Comparison of ENCODE assay signal across 23 mouse cellular contexts in the genomic region with DNA sequence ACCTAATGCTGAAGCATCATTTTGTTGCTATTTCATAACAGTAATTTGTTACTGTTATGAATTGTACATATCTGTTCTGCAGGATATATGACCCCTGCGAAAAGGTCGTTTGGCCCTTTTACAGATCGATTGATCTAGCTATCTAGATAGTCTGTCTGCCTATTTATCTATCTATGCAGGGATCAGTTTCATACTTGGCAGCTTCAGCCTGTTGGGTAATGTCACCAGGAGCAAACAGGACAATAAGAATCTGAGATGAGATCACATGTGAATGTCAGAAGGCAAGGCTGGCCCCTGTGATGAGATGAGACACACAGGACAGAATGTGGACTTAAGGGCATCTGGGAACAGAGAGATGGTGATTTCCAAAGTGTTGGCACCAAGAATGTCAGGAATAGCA. TPM values are rescaled to one million over a fixed set of nuclear protein-coding genes. Genes with fewer than 3 reads are reported as not detected.
DNase-seq lines count a peak whose midpoint lies in the region; ATAC-seq and TF ChIP-seq lines count a peak whose summit lies in the region.
"Had no signal": no experiment of that assay in that cellular context is flagged by ENCODE, and none has a peak within 500 bp of the region (broad histone marks: within the 10 kb centered on the region; RNA-seq: fewer than 3 reads in every experiment).

No protein-coding gene starts in this region.

- no peak for TF ChIP-seq EP300 in liver, postnatal 0 days (IDR thresholded peaks at IDR 0.05; ENCODE audit: low read depth)
- TF ChIP-seq EP300 in CH12.LX (IDR thresholded peaks at IDR 0.05; ENCODE audit: low read length) = no peak

- TF ChIP-seq POLR2A in liver, adult 2 months (IDR thresholded peaks at IDR 0.05; ENCODE audit: extremely low read depth, insufficient read depth, low read length) = no peak
- no peak for TF ChIP-seq POLR2A in CH12.LX (IDR thresholded peaks at IDR 0.05; ENCODE audit: low read depth, low read length)
- peak; percentile 17; the same call in 1 of the 2 replicates for TF ChIP-seq POLR2A in embryonic fibroblast, embryonic 13.5 days (IDR thresholded peaks at IDR 0.05; ENCODE audit: low read depth, low read length)

- dilution Hi-C loops in CH12.LX (cut with MboI; ENCODE audit: extremely low pct_ligation_motif_present, extremely low pct_unique_long_range_greater_than_20kb, low sequenced_read_pairs) = no loop called here

- no peak for TF ChIP-seq RAD21 in CH12.LX (IDR thresholded peaks at IDR 0.05; ENCODE audit: low read depth, low read length)

- H3K4me3 ChIP-seq in liver, adult 2 months (ENCODE audit: insufficient read depth, low read depth, low read length) = no peak overlapping the region
- H3K4me3 ChIP-seq in liver, postnatal 0 days (ENCODE audit: low read depth, low read length) = no peak overlapping the region
- H3K4me3 ChIP-seq in CH12.LX (replicated peaks in 1 of 3; ENCODE audit: low read depth in 2 of 3, low read length in 2 of 3, poor library complexity in 1 of 3) = no peak overlapping the region
- no peak overlapping the region for H3K4me3 ChIP-seq in embryonic fibroblast, embryonic 13.5 days (ENCODE audit: insufficient read depth, low read length)
- H3K4me3 ChIP-seq in layer of hippocampus, adult 2 months = no peak overlapping the region
- H3K4me3 ChIP-seq: embryonic facial prominence, embryonic 10.5 days; embryonic facial prominence, embryonic 12.5 days; erythroblast, embryonic 14.5 days; forebrain, embryonic 10.5 days; forebrain, embryonic 12.5 days had no signal

- H3K4me2 ChIP-seq in liver, postnatal 0 days (ENCODE audit: low read depth, low read length) = no peak overlapping the region
- no peak overlapping the region for H3K4me2 ChIP-seq in CH12.LX (ENCODE audit: insufficient read depth, low read depth, poor library complexity, severe bottlenecking)
- H3K4me2 ChIP-seq: embryonic facial prominence, embryonic 12.5 days; forebrain, embryonic 12.5 days had no signal

- H3K9ac ChIP-seq in liver, adult 2 months (ENCODE audit: low read depth, low read length) = no peak overlapping the region
- no peak overlapping the region for H3K9ac ChIP-seq in liver, postnatal 0 days (replicated peaks)
- H3K9ac ChIP-seq in CH12.LX (ENCODE audit: insufficient read depth, low read depth) = no peak overlapping the region
- H3K9ac ChIP-seq: embryonic facial prominence, embryonic 12.5 days; forebrain, embryonic 12.5 days had no signal

- 23% methylated on average over 3 of the region's 3 CpGs for WGBS in liver, adult 2 months
- WGBS in liver, postnatal 0 days (ENCODE audit: insufficient replicate concordance) = 90% methylated on average over 3 of the region's 3 CpGs

- no peak overlapping the region for H3K27ac ChIP-seq in liver, adult 2 months (replicated peaks; ENCODE audit: insufficient read depth, low read depth, low read length)
- no peak overlapping the region for H3K27ac ChIP-seq in liver, postnatal 0 days (ENCODE audit: low read depth)
- H3K27ac ChIP-seq in CH12.LX (ENCODE audit: insufficient read depth, low read depth) = no peak overlapping the region
- H3K27ac ChIP-seq in embryonic fibroblast, embryonic 13.5 days (ENCODE audit: insufficient read depth, low read length) = no peak overlapping the region
- H3K27ac ChIP-seq in layer of hippocampus, adult 2 months = no peak overlapping the region
- H3K27ac ChIP-seq: embryonic facial prominence, embryonic 10.5 days; embryonic facial prominence, embryonic 12.5 days; forebrain, embryonic 10.5 days; forebrain, embryonic 12.5 days had no signal

- no peak for TF ChIP-seq CTCF in liver, adult 2 months (IDR thresholded peaks at IDR 0.05; ENCODE audit: low read depth, low read length)
- TF ChIP-seq CTCF in liver, postnatal 0 days (IDR thresholded peaks at IDR 0.05; ENCODE audit: low read depth) = no peak
- no peak for TF ChIP-seq CTCF in CH12.LX (conservative IDR thresholded peaks at IDR 0.05 in 1 of 2, IDR thresholded peaks at IDR 0.05 in 1 of 2; ENCODE audit: low read depth in 2 of 2, low read length in 2 of 2)
- no peak for TF ChIP-seq CTCF in embryonic fibroblast, embryonic 13.5 days (IDR thresholded peaks at IDR 0.05; ENCODE audit: borderline replicate concordance, insufficient read depth, low read length)
- no peak for TF ChIP-seq CTCF in layer of hippocampus, adult 2 months (conservative IDR thresholded peaks at IDR 0.05)

- H3K9me3 ChIP-seq in liver, postnatal 0 days (ENCODE audit: low read length) = no peaks in the 10 kb centered on the region
- H3K9me3 ChIP-seq in CH12.LX (replicated peaks; ENCODE audit: low read length) = no peaks in the 10 kb centered on the region
- H3K9me3 ChIP-seq: embryonic facial prominence, embryonic 10.5 days; embryonic facial prominence, embryonic 12.5 days; forebrain, embryonic 10.5 days; forebrain, embryonic 12.5 days had no signal

- peaks cover 10% of the 10 kb centered on the region for H3K4me1 ChIP-seq in liver, adult 2 months (ENCODE audit: control insufficient read depth, insufficient read depth, low read length)
- peaks cover 8% of the 10 kb centered on the region for H3K4me1 ChIP-seq in liver, postnatal 0 days (ENCODE audit: insufficient read depth)
- H3K4me1 ChIP-seq in CH12.LX (ENCODE audit: control insufficient read depth in 1 of 2, insufficient read depth in 2 of 2) = peaks cover 5 to 36% of the 10 kb centered on the region in 2 experiments; a peak in 2 of 4 replicates
- peaks cover 7% of the 10 kb centered on the region; the same call in 1 of the 2 replicates for H3K4me1 ChIP-seq in embryonic fibroblast, embryonic 13.5 days (ENCODE audit: control insufficient read depth, insufficient read depth, low read length)

- H3K79me2 ChIP-seq in liver, adult 2 months (ENCODE audit: control insufficient read depth, insufficient read depth, low read length) = no peaks in the 10 kb centered on the region
- H3K79me2 ChIP-seq in CH12.LX (replicated peaks; ENCODE audit: control insufficient read depth, extremely low read depth, insufficient read depth, poor library complexity, severe bottlenecking) = peaks cover 21% of the 10 kb centered on the region

- in situ Hi-C loops in CH12.LX (cut with MboI; ENCODE audit: low pct_ligation_motif_present, low pct_unique_long_range_greater_than_20kb, low sequenced_read_pairs) = no loop called here

- no peaks in the 10 kb centered on the region for H3K36me3 ChIP-seq in liver, adult 2 months (ENCODE audit: control insufficient read depth, insufficient read depth, low read length)
- no peaks in the 10 kb centered on the region for H3K36me3 ChIP-seq in liver, postnatal 0 days (replicated peaks; ENCODE audit: insufficient read depth, low read length)
- H3K36me3 ChIP-seq in CH12.LX (replicated peaks in 1 of 2; ENCODE audit: control insufficient read depth in 1 of 2, insufficient read depth in 1 of 2, low read length in 1 of 2) = peaks cover 0 to 17% of the 10 kb centered on the region in 2 experiments
- H3K36me3 ChIP-seq: embryonic facial prominence, embryonic 12.5 days; forebrain, embryonic 12.5 days had no signal

- no peaks in the 10 kb centered on the region for H3K27me3 ChIP-seq in liver, adult 2 months (ENCODE audit: control insufficient read depth, insufficient read depth, low read length)
- H3K27me3 ChIP-seq in liver, postnatal 0 days (ENCODE audit: insufficient read depth, low read length) = no peaks in the 10 kb centered on the region
- no peaks in the 10 kb centered on the region for H3K27me3 ChIP-seq in CH12.LX (replicated peaks)
- H3K27me3 ChIP-seq: embryonic facial prominence, embryonic 12.5 days; forebrain, embryonic 12.5 days had no signal

- peak; percentile 87 for DNase-seq in liver, adult 2 months (ENCODE audit: extremely low read depth, low read depth, low spot score)
- DNase-seq in liver, postnatal 0 days = no peak
- no peak for DNase-seq in CH12.LX (ENCODE audit: extremely low read depth)
- DNase-seq in layer of hippocampus, adult 2 months (ENCODE audit: low spot score in 2 of 2) = no peak
- DNase-seq: adrenal gland, adult 8-10 months; adrenal gland, postnatal 14 days; adrenal gland, postnatal 36 days; B cell, adult 2 months; cerebellum, adult 11-12 months; cerebellum, adult 2 months; cerebellum, adult 9-10 months; cerebellum, postnatal 10 days; cerebellum, postnatal 25 days had no signal

- no peak for ATAC-seq in liver, postnatal 0 days
- ATAC-seq: CD4-positive, CD25-positive, alpha-beta regulatory T cell, adult 4 months; forebrain, embryonic 14.5 days; forebrain, embryonic 16.5 days had no signal

TF ChIP-seq in CH12.LX, 34 proteins besides CTCF, POLR2A, EP300 and RAD21 (continues in another document):
- TF ChIP-seq PAX5 (IDR thresholded peaks at IDR 0.05; ENCODE audit: low read length) (no peak), ZMIZ1 (IDR thresholded peaks at IDR 0.05; ENCODE audit: low read depth, low read length) (no peak), MAZ (IDR thresholded peaks at IDR 0.05; ENCODE audit: low read depth, low read length) (no peak)

RNA-seq across cellular contexts. Expression of gene Rfc4, which starts 2.8 kb away (rescaled TPM):
- 5.2 and 5.3 TPM in 2 replicates for total RNA-seq in liver, adult 2 months (2014; rRNA removed)
- 0.32 TPM in 1 of 2 replicates, not detected in the other for polyA plus RNA-seq in liver, adult 2 months (2012; rRNA removed)
- polyA plus RNA-seq in liver, postnatal 0 days (2015; fragmentation: Nextera tagmentation; extraction: Ambion mirVana) = 54.3 and 59.4 TPM in 2 replicates
- total RNA-seq in CH12.LX (2012; rRNA removed) = 121 and 125 TPM in 2 replicates
- 191 and 204 TPM in 2 replicates for total RNA-seq in CH12.LX (2014; rRNA removed)
- 74.6 and 91.5 TPM in 2 replicates for polyA plus RNA-seq in CH12.LX (2012; ENCODE audit: insufficient read length, low read depth)
- polyA plus RNA-seq in embryonic fibroblast, embryonic 13.5 days (2011; ENCODE audit: insufficient read length, low read depth, missing spikeins) = 17.6 and 22.3 TPM in 2 replicates
- total RNA-seq in layer of hippocampus, adult 2 months (2021) = 1 to 10 TPM; 4.8 to 5.3 TPM

RNA-seq across cellular contexts. Expression of gene Adipoq, which starts 16.0 kb away (rescaled TPM):
- total RNA-seq in liver, adult 2 months (2014; rRNA removed) = 0.87 and 1.2 TPM in 2 replicates
- polyA plus RNA-seq in liver, adult 2 months (2012; rRNA removed) = 0.09 TPM in 1 of 2 replicates, not detected in the other
- not detected in 2 replicates for polyA plus RNA-seq in liver, postnatal 0 days (2015; fragmentation: Nextera tagmentation; extraction: Ambion mirVana)
- total RNA-seq in CH12.LX (2012; rRNA removed) (0.13 TPM in 1 of 2 replicates, not detected in the other), CH12.LX (2014; rRNA removed) (0.68 and 0.99 TPM in 2 replicates)
- 0.55 and 1.1 TPM in 2 replicates for polyA plus RNA-seq in CH12.LX (2012; ENCODE audit: insufficient read length, low read depth)
- polyA plus RNA-seq in embryonic fibroblast, embryonic 13.5 days (2011; ENCODE audit: insufficient read length, low read depth, missing spikeins) = not detected in 2 replicates
- not detected for total RNA-seq in layer of hippocampus, adult 2 months (2021)
- total RNA-seq: MEL had no signal
- polyA plus RNA-seq: CD4-positive, CD25-positive, alpha-beta regulatory T cell, adult 4 months; embryonic facial prominence, embryonic 10.5 days; embryonic facial prominence, embryonic 12.5 days; erythroblast, embryonic 14.5 days; forebrain, embryonic 10.5 days; forebrain, embryonic 12.5 days; forebrain, embryonic 14.5 days; forebrain, embryonic 16.5 days had no signal

RNA-seq across cellular contexts. Expression of gene Eif4a2, which starts 23.1 kb away (rescaled TPM):
- 325 and 412 TPM in 2 replicates for total RNA-seq in liver, adult 2 months (2014; rRNA removed)
- polyA plus RNA-seq in liver, adult 2 months (2012; rRNA removed) = 64.4 and 75.9 TPM in 2 replicates
- 49.1 and 52.5 TPM in 2 replicates for polyA plus RNA-seq in liver, postnatal 0 days (2015; fragmentation: Nextera tagmentation; extraction: Ambion mirVana)
- total RNA-seq in CH12.LX (2012; rRNA removed) (358 and 457 TPM in 2 replicates), CH12.LX (2014; rRNA removed) (660 and 860 TPM in 2 replicates)
- polyA plus RNA-seq in CH12.LX (2012; ENCODE audit: insufficient read length, low read depth) = 475 TPM in 2 replicates
- 552 and 554 TPM in 2 replicates for polyA plus RNA-seq in embryonic fibroblast, embryonic 13.5 days (2011; ENCODE audit: insufficient read length, low read depth, missing spikeins)
- 100 to 1,000 TPM; 923 to 956 TPM for total RNA-seq in layer of hippocampus, adult 2 months (2021)

Comparison
In these comparisons a context has a peak if more than half of its experiments do, and no peak if none do; other contexts are left out.
1. RNA of gene Rfc4, which starts 2.8 kb away (polyA plus RNA-seq): 74.6 to 91.5 TPM in CH12.LX, 54.3 to 59.4 TPM in liver, postnatal 0 days and 17.6 to 22.3 TPM in embryonic fibroblast, embryonic 13.5 days; 0.32 TPM in liver, adult 2 months; every median in the first group is over 10 times any median in the second.